8 mouse cellular contexts compared by ENCODE assay signal in genomic region chr8:105348450-105349095, GRCm38 (mm10). TPM values are rescaled to one million over a fixed set of nuclear protein-coding genes. Genes with fewer than 3 reads are reported as not detected.
DNase-seq lines count a peak whose midpoint lies in the region; ATAC-seq and TF ChIP-seq lines count a peak whose summit lies in the region.

TSS of gene Slc9a5 (plus strand) at chr8:105348843.

- DNase-seq in layer of hippocampus, adult 11-12 months (ENCODE audit: low spot score): peak; percentile 45
- DNase-seq in layer of hippocampus, adult 9-10 months (ENCODE audit: low spot score): no peak
- peak; percentile 85 for DNase-seq in forebrain, embryonic 14.5 days (ENCODE audit: low spot score)
- peak; percentile 84 for DNase-seq in intestine, embryonic 14.5 days (ENCODE audit: low spot score)
- DNase-seq in neural tube, embryonic 10.5 days (ENCODE audit: extremely low spot score, low spot score): peak; percentile 84
- peak; percentile 77 for DNase-seq in thymus, postnatal 14 days

- no peak for TF ChIP-seq CTCF in bone marrow macrophage, adult 2 months (IDR thresholded peaks at IDR 0.05; ENCODE audit: low read depth, low read length)

- ATAC-seq in forebrain, embryonic 14.5 days: peak; percentile 35
- no peak for ATAC-seq in intestine, embryonic 14.5 days (replicated peaks; ENCODE audit: low FRiP score, low TSS enrichment, low read depth)
- ATAC-seq in limb, embryonic 15.5 days (ENCODE audit: insufficient number of reproducible peaks, low FRiP score, low TSS enrichment, low read depth): no peak

- H3K36me3 ChIP-seq in forebrain, embryonic 14.5 days (ENCODE audit: control insufficient read depth, insufficient read depth, low read length): no peaks in the 10 kb centered on the region
- no peaks in the 10 kb centered on the region for H3K36me3 ChIP-seq in intestine, embryonic 14.5 days (ENCODE audit: control insufficient read depth, insufficient read depth, low read length)
- no peaks in the 10 kb centered on the region for H3K36me3 ChIP-seq in limb, embryonic 15.5 days

- no peak for TF ChIP-seq POLR2A in bone marrow macrophage, adult 2 months (IDR thresholded peaks at IDR 0.05; ENCODE audit: borderline replicate concordance, low read depth, low read length)

- under 1% methylated on average over 34 of the region's 34 CpGs for WGBS in forebrain, embryonic 14.5 days
- under 1% methylated on average over 34 of the region's 34 CpGs for WGBS in intestine, embryonic 14.5 days
- WGBS in limb, embryonic 15.5 days: 0% methylated on average over 34 of the region's 34 CpGs

- H3K4me2 ChIP-seq in forebrain, embryonic 14.5 days (ENCODE audit: low read length): peak within 1 kb of the TSS; percentile 69
- peak within 1 kb of the TSS; percentile 77 for H3K4me2 ChIP-seq in intestine, embryonic 14.5 days (ENCODE audit: low read length)
- peak within 1 kb of the TSS; percentile 98 for H3K4me2 ChIP-seq in limb, embryonic 15.5 days

- H3K27me3 ChIP-seq in forebrain, embryonic 14.5 days (replicated peaks; ENCODE audit: control insufficient read depth, insufficient read depth, low read length): no peaks in the 10 kb centered on the region; the same call in 1 of the 2 replicates
- H3K27me3 ChIP-seq in intestine, embryonic 14.5 days (replicated peaks; ENCODE audit: control insufficient read depth, insufficient read depth, low read length): 0 out of 2 replicates have a peak, but pooled peaks cover 4% of the 10 kb centered on the region
- no peaks in the 10 kb centered on the region for H3K27me3 ChIP-seq in limb, embryonic 15.5 days

- H3K9ac ChIP-seq in forebrain, embryonic 14.5 days (ENCODE audit: low read length): peak within 1 kb of the TSS; percentile 82
- peak within 1 kb of the TSS; percentile 61 for H3K9ac ChIP-seq in intestine, embryonic 14.5 days (ENCODE audit: low read length)
- H3K9ac ChIP-seq in limb, embryonic 15.5 days: peak within 1 kb of the TSS; percentile 67

- H3K4me3 ChIP-seq in bone marrow macrophage, adult 2 months (ENCODE audit: insufficient read depth, low read length): peak within 1 kb of the TSS; percentile 92
- H3K4me3 ChIP-seq in forebrain, embryonic 14.5 days (ENCODE audit: low read depth, low read length): peak within 1 kb of the TSS; percentile 65
- H3K4me3 ChIP-seq in intestine, embryonic 14.5 days (ENCODE audit: low read depth, low read length): peak within 1 kb of the TSS; percentile 84
- H3K4me3 ChIP-seq in limb, embryonic 15.5 days: peak within 1 kb of the TSS; percentile 61

- peak within 1 kb of the TSS; percentile 44 for H3K27ac ChIP-seq in bone marrow macrophage, adult 2 months (ENCODE audit: insufficient read depth, low read depth, low read length)
- peak within 1 kb of the TSS; percentile 68 for H3K27ac ChIP-seq in forebrain, embryonic 14.5 days (ENCODE audit: low read depth, low read length)
- peak within 1 kb of the TSS; percentile 77 for H3K27ac ChIP-seq in intestine, embryonic 14.5 days (ENCODE audit: low read depth)
- peak within 1 kb of the TSS; percentile 85 for H3K27ac ChIP-seq in limb, embryonic 15.5 days

- H3K9me3 ChIP-seq in forebrain, embryonic 14.5 days (replicated peaks; ENCODE audit: control insufficient read depth, low read length): no peaks in the 10 kb centered on the region
- H3K9me3 ChIP-seq in intestine, embryonic 14.5 days (ENCODE audit: control insufficient read depth, low read length): no peaks in the 10 kb centered on the region
- H3K9me3 ChIP-seq in limb, embryonic 15.5 days: no peaks in the 10 kb centered on the region

- H3K4me1 ChIP-seq in bone marrow macrophage, adult 2 months (ENCODE audit: control insufficient read depth, insufficient read depth, low read length): peaks cover 24% of the 10 kb centered on the region
- H3K4me1 ChIP-seq in forebrain, embryonic 14.5 days (ENCODE audit: control insufficient read depth, insufficient read depth, low read length): peaks cover 16% of the 10 kb centered on the region
- peaks cover 32% of the 10 kb centered on the region for H3K4me1 ChIP-seq in intestine, embryonic 14.5 days (replicated peaks; ENCODE audit: control insufficient read depth, insufficient read depth, low read length)
- peaks cover 52% of the 10 kb centered on the region for H3K4me1 ChIP-seq in limb, embryonic 15.5 days

RNA-seq across cellular contexts. Expression of gene Slc9a5, which starts in this region (rescaled TPM):
- 4.9 and 5.0 TPM in 2 replicates for polyA plus RNA-seq in bone marrow macrophage, adult 2 months (2012; ENCODE audit: insufficient read depth, insufficient read length, missing spikeins)
- 3.8 and 6.9 TPM in 2 replicates for polyA plus RNA-seq in forebrain, embryonic 14.5 days (2014; fragmentation: Nextera tagmentation; extraction: Ambion mirVana)
- 1.5 and 2.3 TPM in 2 replicates for polyA plus RNA-seq in intestine, embryonic 14.5 days (2014; fragmentation: Nextera tagmentation; extraction: Ambion mirVana)
- polyA plus RNA-seq in limb, embryonic 15.5 days (2015; fragmentation: Nextera tagmentation; extraction: Ambion mirVana): 2.7 and 2.9 TPM in 2 replicates
